Comparison of ENCODE assay signal across 8 mouse cellular contexts in genomic region chr4:107254414-107254813, GRCm38 (mm10). TPM values are rescaled to one million over a fixed set of nuclear protein-coding genes. Genes with fewer than 3 reads are reported as not detected.
DNase-seq lines count a peak whose midpoint lies in the region; ATAC-seq and TF ChIP-seq lines count a peak whose summit lies in the region.

No protein-coding gene starts in this region.

- H3K9ac ChIP-seq in liver, embryonic 11.5 days (ENCODE audit: low read depth, low read length): peak overlapping the region; percentile 82

- TF ChIP-seq CTCF in cerebellum, adult 2 months (IDR thresholded peaks at IDR 0.05; ENCODE audit: borderline replicate concordance, insufficient read depth, low read depth, low read length): no peak
- no peak for TF ChIP-seq CTCF in testis, adult 2 months (IDR thresholded peaks at IDR 0.05; ENCODE audit: control insufficient read depth, insufficient read depth, insufficient replicate concordance, low read depth, low read length)

- DNase-seq in cerebellum, adult 2 months: peak; percentile 18 to 29
- no peak for DNase-seq in cerebellum, adult 8-10 months
- no peak for DNase-seq in testis, postnatal 14 days (ENCODE audit: low spot score)
- no peak for DNase-seq in liver, embryonic 11.5 days (ENCODE audit: low spot score)
- DNase-seq in left cerebral cortex, adult 18-20 months (ENCODE audit: low spot score in 2 of 2): no peak
- no peak for DNase-seq in ovary, postnatal 36 days (ENCODE audit: low spot score)

- no peak for TF ChIP-seq POLR2A in cerebellum, adult 2 months (IDR thresholded peaks at IDR 0.05; ENCODE audit: borderline replicate concordance, insufficient read depth, low read length)
- TF ChIP-seq POLR2A in testis, adult 2 months (IDR thresholded peaks at IDR 0.05; ENCODE audit: control insufficient read depth, low read depth, low read length): no peak

- peak overlapping the region; percentile 96 for H3K4me2 ChIP-seq in liver, embryonic 11.5 days

- H3K4me3 ChIP-seq in cerebellum, adult 2 months (replicated peaks; ENCODE audit: insufficient read depth, low read depth, low read length): peak overlapping the region; percentile 87
- H3K4me3 ChIP-seq in testis, adult 2 months (ENCODE audit: control insufficient read depth, low read depth, low read length): peak overlapping the region; percentile 93
- peak overlapping the region; percentile 75 for H3K4me3 ChIP-seq in liver, embryonic 11.5 days (ENCODE audit: low read depth, low read length)

- ATAC-seq in liver, embryonic 11.5 days (replicated peaks; ENCODE audit: low FRiP score): no peak
- no peak for ATAC-seq in CD4-positive, CD25-positive, alpha-beta regulatory T cell, adult 4 months

- peak overlapping the region; percentile 28; the same call in 1 of the 2 replicates for H3K27ac ChIP-seq in cerebellum, adult 2 months (ENCODE audit: insufficient read depth, low read length)
- H3K27ac ChIP-seq in testis, adult 2 months (ENCODE audit: control insufficient read depth, insufficient read depth, low read depth, low read length): peak overlapping the region; percentile 71; the same call in 1 of the 2 replicates
- H3K27ac ChIP-seq in liver, embryonic 11.5 days (ENCODE audit: low read depth, low read length): no peak overlapping the region

- H3K27me3 ChIP-seq in cerebellum, adult 2 months (ENCODE audit: control insufficient read depth, insufficient read depth, low read length): no peaks in the 10 kb centered on the region
- H3K27me3 ChIP-seq in testis, adult 2 months (ENCODE audit: control insufficient read depth, insufficient read depth, low read length): no peaks in the 10 kb centered on the region
- no peaks in the 10 kb centered on the region for H3K27me3 ChIP-seq in liver, embryonic 11.5 days (replicated peaks; ENCODE audit: control insufficient read depth, insufficient read depth, low read length)

- H3K4me1 ChIP-seq in cerebellum, adult 2 months (ENCODE audit: control insufficient read depth, insufficient read depth, low read length): no peaks in the 10 kb centered on the region
- H3K4me1 ChIP-seq in testis, adult 2 months (ENCODE audit: control insufficient read depth, insufficient read depth, low read length): peaks cover 10% of the 10 kb centered on the region
- peaks cover 19% of the 10 kb centered on the region for H3K4me1 ChIP-seq in liver, embryonic 11.5 days (replicated peaks; ENCODE audit: control insufficient read depth, insufficient read depth, low read length)

- 9% methylated on average over 3 of the region's 3 CpGs for WGBS in cerebellum, adult 2 months
- 40% methylated on average over 3 of the region's 3 CpGs for WGBS in liver, embryonic 11.5 days

- no peaks in the 10 kb centered on the region for H3K9me3 ChIP-seq in liver, embryonic 11.5 days (ENCODE audit: control insufficient read depth, low read length)

- H3K36me3 ChIP-seq in testis, adult 2 months (ENCODE audit: control insufficient read depth, insufficient read depth, low read length): no peaks in the 10 kb centered on the region
- no peaks in the 10 kb centered on the region for H3K36me3 ChIP-seq in liver, embryonic 11.5 days (ENCODE audit: control insufficient read depth, insufficient read depth, low read length)

RNA-seq across cellular contexts. Expression of gene Hspb11, which starts 1.0 kb away (rescaled TPM):
- 22.5 and 23.5 TPM in 2 replicates for polyA plus RNA-seq in cerebellum, adult 2 months (2012; rRNA removed)
- polyA plus RNA-seq in testis, adult 2 months (2012; rRNA removed): 8.8 and 11.9 TPM in 2 replicates
- polyA plus RNA-seq in liver, embryonic 11.5 days (2014; fragmentation: Nextera tagmentation; extraction: Ambion mirVana): 14.8 and 16.0 TPM in 2 replicates
- 10 to 100 TPM; 23.8 to 30.6 TPM for polyA plus RNA-seq in CD4-positive, CD25-positive, alpha-beta regulatory T cell, adult 4 months (2017; shearing (Covaris generic))
- 10 to 100 TPM; 17.8 to 18.6 TPM for total RNA-seq in left cerebral cortex, adult 18-20 months (2021)

RNA-seq across cellular contexts. Expression of gene Lrrc42, which starts 1.1 kb away (rescaled TPM):
- polyA plus RNA-seq in cerebellum, adult 2 months (2012; rRNA removed): 23.4 and 24.1 TPM in 2 replicates
- 23.0 and 28.6 TPM in 2 replicates for polyA plus RNA-seq in testis, adult 2 months (2012; rRNA removed)
- polyA plus RNA-seq in liver, embryonic 11.5 days (2014; fragmentation: Nextera tagmentation; extraction: Ambion mirVana): 40.7 and 41.1 TPM in 2 replicates
- 10 to 100 TPM; 17.8 to 22.9 TPM for polyA plus RNA-seq in CD4-positive, CD25-positive, alpha-beta regulatory T cell, adult 4 months (2017; shearing (Covaris generic))
- total RNA-seq in left cerebral cortex, adult 18-20 months (2021): 10 to 100 TPM; 29.7 to 32.0 TPM

RNA-seq across cellular contexts. Expression of gene Ldlrad1, which starts 45.4 kb away (rescaled TPM):
- polyA plus RNA-seq in cerebellum, adult 2 months (2012; rRNA removed): not detected in 2 replicates
- 0.41 and 0.59 TPM in 2 replicates for polyA plus RNA-seq in testis, adult 2 months (2012; rRNA removed)
- polyA plus RNA-seq in liver, embryonic 11.5 days (2014; fragmentation: Nextera tagmentation; extraction: Ambion mirVana): not detected in 2 replicates
- under 1 TPM in 1 of 2 experiments, not detected in 1; 0.30 TPM for polyA plus RNA-seq in CD4-positive, CD25-positive, alpha-beta regulatory T cell, adult 4 months (2017; shearing (Covaris generic))
- not detected for total RNA-seq in left cerebral cortex, adult 18-20 months (2021)

RNA-seq across cellular contexts. Expression of gene Dio1, which starts 52.6 kb away (rescaled TPM):
- 0.21 and 0.27 TPM in 2 replicates for polyA plus RNA-seq in cerebellum, adult 2 months (2012; rRNA removed)
- polyA plus RNA-seq in testis, adult 2 months (2012; rRNA removed): 0.12 TPM in 1 of 2 replicates, not detected in the other
- 0.12 TPM in 1 of 2 replicates, not detected in the other for polyA plus RNA-seq in liver, embryonic 11.5 days (2014; fragmentation: Nextera tagmentation; extraction: Ambion mirVana)
- polyA plus RNA-seq in CD4-positive, CD25-positive, alpha-beta regulatory T cell, adult 4 months (2017; shearing (Covaris generic)): not detected
- total RNA-seq in left cerebral cortex, adult 18-20 months (2021): not detected

RNA-seq across cellular contexts. Expression of gene Yipf1, which starts 59.7 kb away (rescaled TPM):
- 47.1 and 50.9 TPM in 2 replicates for polyA plus RNA-seq in cerebellum, adult 2 months (2012; rRNA removed)
- 48.8 and 52.5 TPM in 2 replicates for polyA plus RNA-seq in testis, adult 2 months (2012; rRNA removed)
- polyA plus RNA-seq in liver, embryonic 11.5 days (2014; fragmentation: Nextera tagmentation; extraction: Ambion mirVana): 39.0 and 45.5 TPM in 2 replicates
- 10 to 100 TPM; 90.0 to 98.0 TPM for polyA plus RNA-seq in CD4-positive, CD25-positive, alpha-beta regulatory T cell, adult 4 months (2017; shearing (Covaris generic))
- total RNA-seq in left cerebral cortex, adult 18-20 months (2021): 10 to 100 TPM; 45.2 to 47.4 TPM

Comparison
In these comparisons a context has a peak if more than half of its experiments do, and no peak if none do; other contexts are left out.
1. DNase-seq: peak in cerebellum, adult 2 months (2 of 2); none in cerebellum, adult 8-10 months (single experiment), testis, postnatal 14 days (single experiment), liver, embryonic 11.5 days (single experiment), left cerebral cortex, adult 18-20 months (0 of 2) and ovary, postnatal 36 days (single experiment).
2. Peak in every context shown above with its lines, with median percentiles within 50 percentile points of each other: H3K4me3 ChIP-seq.